Mouse (Mus musculus): Measurements from ENCODE around the gene Scn4b. TPM values are rescaled to one million over a fixed set of nuclear protein-coding genes. Genes with fewer than 3 reads are reported as not detected.

Scn4b gene
- polyA plus RNA-seq, 1 experiment from 2014 or later: 1.0 TPM

GRCm38 (mm10) chr9:45202021-45202798 is 64.0 kb downstream of the Scn4b start:
- no peak for ATAC-seq (ENCODE audit: low FRiP score, low TSS enrichment)
- 61% methylated on average over 9 of the region's 9 CpGs for WGBS

More at GRCm38 (mm10) chr9:45202021-45202798, 64.0 kb downstream of the Scn4b start:
- Histone ChIP-seq H3K4me3 (ENCODE audit: low read length) (no peak overlapping the region), H3K4me1 (ENCODE audit: insufficient read depth, low read length) (peaks cover 6% of the 10 kb centered on the region), H3K4me2 (replicated peaks; ENCODE audit: low read depth, low read length) (no peak overlapping the region), H3K9me3 (ENCODE audit: low read length) (no peaks in the 10 kb centered on the region), H3K36me3 (ENCODE audit: insufficient read depth, low read length) (no peaks in the 10 kb centered on the region), H3K9ac (replicated peaks; ENCODE audit: low read length) (no peak overlapping the region), H3K27me3 (ENCODE audit: insufficient read depth, low read length) (no peaks in the 10 kb centered on the region), H3K27ac (ENCODE audit: low read length) (no peak overlapping the region)

Other genes starting within 250 kb of the Scn4b start
- gene Atp5l, start 217.7 kb upstream of the Scn4b start, polyA plus RNA-seq (2015; fragmentation: Nextera tagmentation; extraction: Ambion mirVana): 677 and 753 TPM in 2 replicates
- 24.3 and 29.1 TPM in 2 replicates for gene Ube4a, start 172.8 kb upstream of the Scn4b start, polyA plus RNA-seq (2015; fragmentation: Nextera tagmentation; extraction: Ambion mirVana)
- gene Cd3g, start 158.0 kb upstream of the Scn4b start, polyA plus RNA-seq (2015; fragmentation: Nextera tagmentation; extraction: Ambion mirVana): not detected in 2 replicates
- gene Cd3d, start 156.6 kb upstream of the Scn4b start, polyA plus RNA-seq (2015; fragmentation: Nextera tagmentation; extraction: Ambion mirVana): not detected in 2 replicates
- not detected in 2 replicates for gene Cd3e, start 128.8 kb upstream of the Scn4b start, polyA plus RNA-seq (2015; fragmentation: Nextera tagmentation; extraction: Ambion mirVana)
- 20.3 and 23.4 TPM in 2 replicates for gene Mpzl2, start 98.6 kb upstream of the Scn4b start, polyA plus RNA-seq (2015; fragmentation: Nextera tagmentation; extraction: Ambion mirVana)
- 3.2 and 3.7 TPM in 2 replicates for gene Mpzl3, start 83.2 kb upstream of the Scn4b start, polyA plus RNA-seq (2015; fragmentation: Nextera tagmentation; extraction: Ambion mirVana)
- 0.30 TPM in 1 of 2 replicates, not detected in the other for gene Jaml, start 59.2 kb upstream of the Scn4b start, polyA plus RNA-seq (2015; fragmentation: Nextera tagmentation; extraction: Ambion mirVana)
- gene Scn2b, start 20.6 kb upstream of the Scn4b start, polyA plus RNA-seq (2015; fragmentation: Nextera tagmentation; extraction: Ambion mirVana): 4.7 and 5.0 TPM in 2 replicates
- gene BC049352, start 43.6 kb downstream of the Scn4b start, polyA plus RNA-seq (2015; fragmentation: Nextera tagmentation; extraction: Ambion mirVana): 0.15 TPM in 1 of 2 replicates, not detected in the other
- 0.33 and 0.61 TPM in 2 replicates for gene Tmprss4, start 65.7 kb downstream of the Scn4b start, polyA plus RNA-seq (2015; fragmentation: Nextera tagmentation; extraction: Ambion mirVana)
- gene Il10ra, start 130.8 kb downstream of the Scn4b start, polyA plus RNA-seq (2015; fragmentation: Nextera tagmentation; extraction: Ambion mirVana): 0.65 and 0.92 TPM in 2 replicates
- gene Tmprss13, start 180.7 kb downstream of the Scn4b start, polyA plus RNA-seq (2015; fragmentation: Nextera tagmentation; extraction: Ambion mirVana): 0.33 and 0.36 TPM in 2 replicates
- 184 and 189 TPM in 2 replicates for gene Fxyd6, start 231.8 kb downstream of the Scn4b start, polyA plus RNA-seq (2015; fragmentation: Nextera tagmentation; extraction: Ambion mirVana)

Measured in kidney, embryonic 16.5 days (tissue).